Mouse (Mus musculus): Measurements from ENCODE around the gene Supt3. TPM values are rescaled to one million over a fixed set of nuclear protein-coding genes. Genes with fewer than 3 reads are reported as not detected.

Supt3 gene
- 4.9 to 9.2 TPM (median 7.2 TPM) in 3 replicates for total RNA-seq (2017)

GRCm38 (mm10) chr17:44776738-44777270, at the start of gene Supt3:
Supt3 (plus strand) TSS chr17:44777152.
- peak; percentile 83 for ATAC-seq (replicated peaks; ENCODE audit: insufficient number of reproducible peaks, low FRiP score, low TSS enrichment, poor library complexity, severe bottlenecking)

- peak; percentile 55 for ATAC-seq (replicated peaks; ENCODE audit: insufficient number of reproducible peaks, low FRiP score, low TSS enrichment, poor library complexity, severe bottlenecking)
Measured at GRCm38 (mm10) chr17:44727675-44728074, 49.3 kb upstream of the Supt3 start.

GRCm38 (mm10) chr17:44728464-44728863, 48.5 kb upstream of the Supt3 start:
- ATAC-seq (replicated peaks; ENCODE audit: insufficient number of reproducible peaks, low FRiP score, low TSS enrichment, poor library complexity, severe bottlenecking) = no peak

- ATAC-seq (replicated peaks; ENCODE audit: insufficient number of reproducible peaks, low FRiP score, low TSS enrichment, poor library complexity, severe bottlenecking) = no peak
Measured at GRCm38 (mm10) chr17:44733544-44734310, 43.2 kb upstream of the Supt3 start.

- ATAC-seq (replicated peaks; ENCODE audit: insufficient number of reproducible peaks, low FRiP score, low TSS enrichment, poor library complexity, severe bottlenecking) = peak; percentile 34; the same call in 1 of the 2 replicates
Measured at GRCm38 (mm10) chr17:44734501-44735222, 42.3 kb upstream of the Supt3 start.

GRCm38 (mm10) chr17:44735223-44735990, 41.5 kb upstream of the Supt3 start:
- peak; percentile 48 for ATAC-seq (replicated peaks; ENCODE audit: insufficient number of reproducible peaks, low FRiP score, low TSS enrichment, poor library complexity, severe bottlenecking)

- peak; percentile 42 for ATAC-seq (replicated peaks; ENCODE audit: insufficient number of reproducible peaks, low FRiP score, low TSS enrichment, poor library complexity, severe bottlenecking)
Measured at GRCm38 (mm10) chr17:44735991-44736561, 40.9 kb upstream of the Supt3 start.

GRCm38 (mm10) chr17:44737275-44738120, 39.5 kb upstream of the Supt3 start:
- no peak for ATAC-seq (replicated peaks; ENCODE audit: insufficient number of reproducible peaks, low FRiP score, low TSS enrichment, poor library complexity, severe bottlenecking)

- ATAC-seq (replicated peaks; ENCODE audit: insufficient number of reproducible peaks, low FRiP score, low TSS enrichment, poor library complexity, severe bottlenecking) = no peak
Measured at GRCm38 (mm10) chr17:44738121-44738637, 38.8 kb upstream of the Supt3 start.

- ATAC-seq (replicated peaks; ENCODE audit: insufficient number of reproducible peaks, low FRiP score, low TSS enrichment, poor library complexity, severe bottlenecking) = no peak
Measured at GRCm38 (mm10) chr17:44742246-44742645, 34.7 kb upstream of the Supt3 start.

GRCm38 (mm10) chr17:44743780-44744179, 33.2 kb upstream of the Supt3 start:
- ATAC-seq (replicated peaks; ENCODE audit: insufficient number of reproducible peaks, low FRiP score, low TSS enrichment, poor library complexity, severe bottlenecking) = no peak

GRCm38 (mm10) chr17:44745378-44745777, 31.6 kb upstream of the Supt3 start:
- ATAC-seq (replicated peaks; ENCODE audit: insufficient number of reproducible peaks, low FRiP score, low TSS enrichment, poor library complexity, severe bottlenecking) = no peak

- no peak for ATAC-seq (replicated peaks; ENCODE audit: insufficient number of reproducible peaks, low FRiP score, low TSS enrichment, poor library complexity, severe bottlenecking)
Measured at GRCm38 (mm10) chr17:44766318-44766717, 10.6 kb upstream of the Supt3 start.

- no peak for ATAC-seq (replicated peaks; ENCODE audit: insufficient number of reproducible peaks, low FRiP score, low TSS enrichment, poor library complexity, severe bottlenecking)
Measured at GRCm38 (mm10) chr17:44766975-44767374, 10.0 kb upstream of the Supt3 start.

- no peak for ATAC-seq (replicated peaks; ENCODE audit: insufficient number of reproducible peaks, low FRiP score, low TSS enrichment, poor library complexity, severe bottlenecking)
Measured at GRCm38 (mm10) chr17:44767375-44767774, 9.6 kb upstream of the Supt3 start.

GRCm38 (mm10) chr17:44768522-44768921, 8.4 kb upstream of the Supt3 start:
- no peak for ATAC-seq (replicated peaks; ENCODE audit: insufficient number of reproducible peaks, low FRiP score, low TSS enrichment, poor library complexity, severe bottlenecking)

- ATAC-seq (replicated peaks; ENCODE audit: insufficient number of reproducible peaks, low FRiP score, low TSS enrichment, poor library complexity, severe bottlenecking) = no peak
Measured at GRCm38 (mm10) chr17:44770871-44771270, 6.1 kb upstream of the Supt3 start.

GRCm38 (mm10) chr17:44772576-44772975, 4.4 kb upstream of the Supt3 start:
- ATAC-seq (replicated peaks; ENCODE audit: insufficient number of reproducible peaks, low FRiP score, low TSS enrichment, poor library complexity, severe bottlenecking) = no peak

Data from monocyte, adult 5-6 weeks (primary cell).